In genomic region chr6:86733183-86733876, GRCm38 (mm10) we compare ENCODE assay signal across 8 mouse cellular contexts. TPM values are rescaled to one million over a fixed set of nuclear protein-coding genes. Genes with fewer than 3 reads are reported as not detected.
DNase-seq lines count a peak whose midpoint lies in the region; ATAC-seq lines count a peak whose summit lies in the region.

Gene Gmcl1 (minus strand): TSS chr6:86733383.

- peak; percentile 92 to 93 for DNase-seq in B cell, adult 2 months
- peak; percentile 98 for DNase-seq in brain, adult 2 months (ENCODE audit: low read depth, low spot score)
- peak; percentile 97 for DNase-seq in heart, embryonic 10.5 days (ENCODE audit: low spot score)
- peak; percentile 99 for DNase-seq in liver
- DNase-seq in spleen, postnatal 4 days (ENCODE audit: low spot score in 2 of 2): peak; percentile 95 to 98

- peak within 1 kb of the TSS; percentile 88 for H3K9ac ChIP-seq in kidney, embryonic 15.5 days

- no peaks in the 10 kb centered on the region for H3K9me3 ChIP-seq in heart, embryonic 10.5 days
- no peaks in the 10 kb centered on the region for H3K9me3 ChIP-seq in kidney, embryonic 15.5 days (replicated peaks)

- 1% methylated on average over 59 of the region's 59 CpGs for WGBS in heart, embryonic 10.5 days
- WGBS in kidney, embryonic 15.5 days: under 1% methylated on average over 59 of the region's 59 CpGs

- peak; percentile 93 for ATAC-seq in erythroblast, adult 5-6 weeks (replicated peaks; ENCODE audit: low FRiP score, poor library complexity, severe bottlenecking)
- peak; percentile 96 for ATAC-seq in kidney, embryonic 15.5 days (replicated peaks; ENCODE audit: low FRiP score)
- peak; percentile 80 for ATAC-seq in monocyte, adult 5-6 weeks (replicated peaks; ENCODE audit: insufficient number of reproducible peaks, low FRiP score, low TSS enrichment, poor library complexity, severe bottlenecking)

- H3K4me3 ChIP-seq in heart, embryonic 10.5 days: peak within 1 kb of the TSS; percentile 91
- peak within 1 kb of the TSS; percentile 99 for H3K4me3 ChIP-seq in kidney, embryonic 15.5 days (replicated peaks)

- no peaks in the 10 kb centered on the region for H3K36me3 ChIP-seq in heart, embryonic 10.5 days
- no peaks in the 10 kb centered on the region for H3K36me3 ChIP-seq in kidney, embryonic 15.5 days

- peak within 1 kb of the TSS; percentile 94 for H3K27ac ChIP-seq in heart, embryonic 10.5 days
- peak within 1 kb of the TSS; percentile 74 for H3K27ac ChIP-seq in kidney, embryonic 15.5 days

- no peaks in the 10 kb centered on the region for H3K27me3 ChIP-seq in heart, embryonic 10.5 days (ENCODE audit: insufficient read depth, poor library complexity, severe bottlenecking)
- H3K27me3 ChIP-seq in kidney, embryonic 15.5 days: no peaks in the 10 kb centered on the region

- H3K4me1 ChIP-seq in heart, embryonic 10.5 days: peaks cover 22% of the 10 kb centered on the region
- H3K4me1 ChIP-seq in kidney, embryonic 15.5 days: peaks cover 21% of the 10 kb centered on the region

- peak within 1 kb of the TSS; percentile 97 for H3K4me2 ChIP-seq in kidney, embryonic 15.5 days

RNA-seq across cellular contexts. Expression of gene Gmcl1, which starts in this region (rescaled TPM):
- 4.4 and 9.0 TPM in 2 replicates for total RNA-seq in erythroblast, adult 5-6 weeks (2015; ENCODE audit: low replicate concordance)
- total RNA-seq in erythroblast, adult 5-6 weeks (2017; ENCODE audit: low replicate concordance): 4.9 and 5.4 TPM in 2 replicates
- polyA plus RNA-seq in heart, embryonic 10.5 days (2016; fragmentation: Nextera tagmentation; extraction: Ambion mirVana): 19.1 and 26.3 TPM in 2 replicates
- polyA plus RNA-seq in kidney, embryonic 15.5 days (2015; fragmentation: Nextera tagmentation; extraction: Ambion mirVana): 34.1 and 35.0 TPM in 2 replicates
- total RNA-seq in monocyte, adult 5-6 weeks (2017): 17.5 to 27.5 TPM (median 18.8 TPM) in 3 replicates

Comparison
In these comparisons a context has a peak if more than half of its experiments do, and no peak if none do; other contexts are left out.
1. Peak in every context shown above with its lines: DNase-seq, ATAC-seq, H3K4me3 ChIP-seq and H3K27ac ChIP-seq.